Mouse (Mus musculus) limb, embryonic 12.5 days (tissue): ENCODE measurements around the gene Fkbp10. TPM values are rescaled to one million over a fixed set of nuclear protein-coding genes. Genes with fewer than 3 reads are reported as not detected.

Source experiments
- ATAC-seq: fragments of 200-750 bp; cut with Nextera tagmentation; 2 replicates; pipeline ENCODE4 v1.8.0; 2017; ENCODE audit warnings: low read depth, moderate TSS enrichment; ENCODE audit not compliant: insufficient number of reproducible peaks, insufficient read depth, low FRiP score, low TSS enrichment
- H3K27ac ChIP-seq: fragments of 300-500 bp; sonication (generic); 2 replicates; pipeline ENCODE4 v1.5.1; 2016; ENCODE audit warnings: mild to moderate bottlenecking, moderate library complexity
- H3K27me3 ChIP-seq: fragments of 300-500 bp; sonication (generic); 2 replicates; pipeline ENCODE4 v1.6.1; 2016; ENCODE audit warnings: mild to moderate bottlenecking, moderate library complexity
- H3K36me3 ChIP-seq: fragments of 300-500 bp; sonication (generic); 2 replicates; pipeline ENCODE4 v1.6.1; 2016; ENCODE audit warnings: mild to moderate bottlenecking, moderate library complexity
- H3K4me1 ChIP-seq: fragments of 300-500 bp; sonication (generic); replicated peaks from 2 replicates; pipeline ENCODE4 v1.6.1; 2016
- H3K4me2 ChIP-seq: fragments of 300-500 bp; sonication (generic); 2 replicates; pipeline ENCODE4 v1.6.1; 2016; ENCODE audit warnings: mild to moderate bottlenecking, moderate library complexity
- H3K4me3 ChIP-seq: fragments of 300-500 bp; sonication (generic); replicated peaks from 2 replicates; pipeline ENCODE4 v1.5.1; 2016; ENCODE audit warnings: mild to moderate bottlenecking
- H3K9ac ChIP-seq: fragments of 300-500 bp; sonication (generic); replicated peaks from 2 replicates; pipeline ENCODE4 v1.6.1; 2016; ENCODE audit warnings: mild to moderate bottlenecking, moderate library complexity
- H3K9me3 ChIP-seq: fragments of 300-500 bp; sonication (generic); 2 replicates; pipeline ENCODE4 v1.6.1; 2016; ENCODE audit warnings: mild to moderate bottlenecking, moderate library complexity
- WGBS: fragments of 180-500 bp; shearing (Covaris S2); methylation state at CpG from one replicate; pipeline ENCODE4 v1.1.7; 2016; 5-methylcytosine and 5-hydroxymethylcytosine counted together
- polyA plus RNA-seq: library from polyadenylated mRNA; unstranded; fragments of >200 nt; fragmentation: Nextera tagmentation; extraction: Ambion mirVana; gene quantifications from 2 replicates; pipeline ENCODE4 v1.2.1, GENCODE M21; 2016

The Fkbp10 gene
- polyA plus RNA-seq, 1 experiment from 2014 or later = 101 TPM

- H3K4me1 ChIP-seq = peaks cover 28% of the 10 kb centered on the region
- no peak overlapping the region for H3K4me3 ChIP-seq
- 66% methylated on average over 5 of the region's 5 CpGs for WGBS
- peaks cover 7% of the 10 kb centered on the region for H3K27me3 ChIP-seq
- H3K27ac ChIP-seq = no peak overlapping the region
- H3K9ac ChIP-seq = no peak overlapping the region
- no peaks in the 10 kb centered on the region for H3K36me3 ChIP-seq
- H3K4me2 ChIP-seq = no peak overlapping the region
- H3K9me3 ChIP-seq = no peaks in the 10 kb centered on the region
- ATAC-seq = no peak
These were observed 21.0 kb upstream of the Fkbp10 start for GRCm38 (mm10) chr11:100394353-100395074.

DNA sequence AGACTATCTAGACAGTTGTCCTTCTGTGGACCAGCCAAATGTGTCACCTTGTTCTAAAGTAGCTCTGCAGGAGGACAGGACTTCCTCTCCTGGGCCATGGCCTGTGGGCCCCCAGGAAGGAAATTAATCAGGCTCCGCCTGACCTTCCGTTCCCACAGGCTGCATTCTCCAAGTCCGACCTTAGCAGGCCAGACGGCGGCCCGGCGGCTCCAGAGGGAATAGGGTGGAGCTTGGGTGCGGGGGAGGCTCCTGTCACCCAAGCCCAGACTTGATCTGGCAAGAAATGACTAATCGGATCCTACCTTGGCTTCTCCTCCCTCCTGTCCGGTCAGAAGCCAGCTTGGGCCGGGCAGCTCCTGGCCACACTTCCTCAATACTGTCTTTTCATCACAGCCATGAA, 20.3 kb upstream of the Fkbp10 start:
- Histone ChIP-seq H3K4me2 (peak overlapping the region; percentile 79), H3K9ac (0 out of 2 replicates have a peak overlapping the region, but pooled peaks have one; percentile 2), H3K9me3 (no peaks in the 10 kb centered on the region), H3K27ac (no peak overlapping the region), H3K36me3 (no peaks in the 10 kb centered on the region), H3K27me3 (peaks cover 7% of the 10 kb centered on the region), H3K4me3 (no peak overlapping the region), H3K4me1 (peaks cover 28% of the 10 kb centered on the region)
- ATAC-seq = no peak
- 30% methylated on average over 11 of the region's 11 CpGs for WGBS

GRCm38 (mm10) chr11:100395861-100396631, 19.5 kb upstream of the Fkbp10 start:
- WGBS = 42% methylated on average over 17 of the region's 17 CpGs
- Histone ChIP-seq H3K4me1 (peaks cover 28% of the 10 kb centered on the region), H3K9me3 (no peaks in the 10 kb centered on the region), H3K4me3 (peak overlapping the region; percentile 70), H3K27me3 (peaks cover 7% of the 10 kb centered on the region), H3K4me2 (peak overlapping the region; percentile 79), H3K27ac (0 out of 2 replicates have a peak overlapping the region, but pooled peaks have one; percentile 9), H3K9ac (peak overlapping the region; percentile 32; the same call in 1 of the 2 replicates), H3K36me3 (no peaks in the 10 kb centered on the region)
- ATAC-seq = no peak

DNA sequence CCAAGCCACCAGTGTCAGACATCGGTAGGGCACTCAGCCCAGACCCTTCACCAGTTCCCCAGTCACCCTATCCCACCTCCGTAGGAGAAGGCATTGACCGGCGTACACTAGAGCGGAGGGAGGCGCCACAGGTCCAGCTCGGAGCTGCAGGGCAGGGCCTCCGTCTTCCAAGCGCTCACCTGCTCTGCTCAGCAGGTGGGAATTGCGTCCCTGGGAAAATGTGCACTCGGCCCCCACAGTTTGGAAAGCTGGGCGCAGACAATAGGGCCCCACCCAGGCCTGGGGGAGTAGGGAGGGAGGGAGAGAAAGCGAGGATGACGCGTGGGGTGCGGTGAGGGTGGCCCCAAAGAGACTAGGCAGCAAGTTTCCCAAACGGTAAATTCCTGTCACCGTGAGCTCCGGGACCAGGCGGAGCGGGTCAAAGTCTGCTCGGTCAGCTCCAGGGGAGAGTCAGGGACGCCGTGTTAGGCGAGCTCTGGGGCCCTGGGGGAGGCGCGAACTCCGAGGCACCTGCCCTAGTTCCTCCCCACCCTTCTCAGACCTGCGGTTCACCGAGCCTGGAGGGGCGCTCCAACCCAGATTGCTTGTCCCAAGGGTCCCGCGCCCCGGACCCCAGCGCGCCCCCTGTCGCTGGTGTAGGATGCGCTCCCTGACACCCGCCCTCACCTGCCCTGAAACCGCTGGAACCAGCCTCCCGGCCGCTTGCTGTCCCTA, 18.5 kb upstream of the Fkbp10 start:
- Histone ChIP-seq H3K9me3 (no peaks in the 10 kb centered on the region), H3K4me3 (peak overlapping the region; percentile 70), H3K27me3 (peaks cover 7% of the 10 kb centered on the region), H3K36me3 (no peaks in the 10 kb centered on the region), H3K4me1 (peaks cover 25% of the 10 kb centered on the region), H3K9ac (peak overlapping the region; percentile 77), H3K27ac (peak overlapping the region; percentile 80), H3K4me2 (peak overlapping the region; percentile 79)
- 0 out of 2 replicates have a peak, but pooled peaks have one; percentile 28 for ATAC-seq
- 4% methylated on average over 42 of the region's 42 CpGs for WGBS

GRCm38 (mm10) chr11:100397600-100398389, 17.7 kb upstream of the Fkbp10 start, which contains the start of gene Jup:
Gene Jup (minus strand): TSS chr11:100397763.
- Histone ChIP-seq H3K4me1 (peaks cover 29% of the 10 kb centered on the region), H3K9ac (peak within 1 kb of the TSS; percentile 77), H3K36me3 (no peaks in the 10 kb centered on the region), H3K27me3 (peaks cover 7% of the 10 kb centered on the region), H3K4me3 (peak within 1 kb of the TSS; percentile 70), H3K4me2 (peak within 1 kb of the TSS; percentile 79), H3K27ac (peak within 1 kb of the TSS; percentile 80), H3K9me3 (no peaks in the 10 kb centered on the region)
- under 1% methylated on average over 37 of the region's 37 CpGs for WGBS
- ATAC-seq = peak; percentile 95

DNA sequence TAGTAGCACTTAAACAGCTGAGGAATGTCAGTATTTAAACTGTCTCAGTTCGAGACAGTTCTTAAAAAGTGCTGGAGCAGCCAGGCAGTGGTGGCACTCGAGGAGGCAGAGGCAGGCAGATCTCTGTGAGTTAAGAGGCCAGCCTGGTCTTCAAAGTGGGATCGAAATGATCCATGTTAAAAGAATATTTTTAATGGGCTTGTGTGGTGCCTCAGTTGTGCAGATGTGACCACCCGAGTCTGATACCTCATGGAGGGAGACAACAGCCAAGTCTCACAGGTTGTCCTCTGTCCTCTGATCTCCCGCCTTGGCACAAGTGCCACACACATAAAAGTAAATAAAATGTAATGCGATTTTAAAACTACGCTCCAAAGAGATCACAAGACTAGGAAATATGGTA, 17.0 kb upstream of the Fkbp10 start:
- 93% methylated on average over 7 of the region's 7 CpGs for WGBS
- no peak for ATAC-seq
- Histone ChIP-seq H3K4me1 (peaks cover 29% of the 10 kb centered on the region), H3K27ac (no peak overlapping the region), H3K4me3 (no peak overlapping the region), H3K36me3 (no peaks in the 10 kb centered on the region), H3K9ac (no peak overlapping the region), H3K27me3 (peaks cover 7% of the 10 kb centered on the region), H3K4me2 (no peak overlapping the region), H3K9me3 (no peaks in the 10 kb centered on the region)

DNA sequence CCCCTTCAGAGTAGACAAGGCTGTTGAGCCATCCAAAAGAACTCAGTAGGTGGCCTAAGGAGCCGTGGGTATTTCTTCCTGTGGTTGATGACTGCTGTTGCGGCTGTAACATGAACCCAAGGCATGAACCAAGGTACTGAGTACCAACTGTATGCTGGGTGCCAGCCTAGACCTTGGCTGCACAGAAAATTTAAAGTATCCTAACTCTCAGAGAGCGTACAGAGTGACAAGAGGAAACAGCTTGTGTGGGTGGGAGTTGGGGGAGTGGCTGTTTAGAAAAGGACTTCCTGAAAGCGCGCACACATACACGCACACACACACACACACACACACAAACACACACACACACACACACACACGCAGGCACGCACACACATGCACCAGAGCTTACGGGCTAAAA, 16.2 kb upstream of the Fkbp10 start:
- WGBS = 78% methylated on average over 9 of the region's 9 CpGs
- Histone ChIP-seq H3K9ac (no peak overlapping the region), H3K36me3 (no peaks in the 10 kb centered on the region), H3K4me1 (peaks cover 29% of the 10 kb centered on the region), H3K4me3 (no peak overlapping the region), H3K4me2 (no peak overlapping the region), H3K9me3 (no peaks in the 10 kb centered on the region), H3K27me3 (peaks cover 7% of the 10 kb centered on the region), H3K27ac (0 out of 2 replicates have a peak overlapping the region, but pooled peaks have one; percentile 23)
- ATAC-seq = no peak

DNA sequence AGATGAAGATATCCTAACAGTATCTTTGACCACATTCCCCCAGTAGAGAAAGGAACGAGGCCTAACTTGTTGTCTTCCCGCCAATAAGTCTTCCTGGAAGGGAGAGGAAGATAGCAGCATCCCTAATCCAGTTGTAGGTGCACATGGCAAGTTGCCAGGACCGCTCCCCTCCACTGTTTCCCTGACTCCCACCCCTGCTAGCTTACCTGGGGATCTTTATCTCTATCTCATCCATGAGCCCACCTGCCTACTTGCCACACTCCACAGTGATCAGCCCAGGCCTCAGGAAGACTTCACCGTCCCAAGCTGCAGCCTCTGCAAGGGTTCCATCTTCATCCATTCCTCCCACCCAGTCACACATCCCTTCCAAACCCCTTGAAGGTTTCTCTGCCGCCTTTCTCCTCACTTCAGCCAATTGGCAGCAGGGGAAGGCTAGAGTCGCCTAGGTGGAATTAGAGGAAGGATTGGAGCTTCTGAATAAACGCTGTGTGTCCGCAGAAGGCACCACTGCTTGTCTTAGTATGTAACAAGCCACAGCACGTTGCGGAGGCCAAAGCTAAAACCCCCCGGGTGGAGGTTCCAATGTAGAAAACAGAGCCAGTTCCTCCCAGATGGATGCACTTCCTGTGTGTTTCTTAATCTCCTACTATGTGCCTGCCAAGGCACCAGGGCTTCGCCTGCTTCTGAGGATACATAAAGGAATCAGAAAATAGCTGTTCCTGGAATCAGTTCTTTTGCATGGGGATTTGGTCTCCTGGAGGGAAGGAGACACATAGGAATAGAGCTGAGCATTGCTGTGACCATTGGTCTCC, 15.6 kb upstream of the Fkbp10 start:
- ATAC-seq = no peak
- Histone ChIP-seq H3K27ac (no peak overlapping the region), H3K4me3 (no peak overlapping the region), H3K9ac (no peak overlapping the region), H3K9me3 (no peaks in the 10 kb centered on the region), H3K36me3 (no peaks in the 10 kb centered on the region), H3K27me3 (peaks cover 6% of the 10 kb centered on the region), H3K4me1 (peaks cover 29% of the 10 kb centered on the region), H3K4me2 (no peak overlapping the region)
- 79% methylated on average over 12 of the region's 12 CpGs for WGBS

DNA sequence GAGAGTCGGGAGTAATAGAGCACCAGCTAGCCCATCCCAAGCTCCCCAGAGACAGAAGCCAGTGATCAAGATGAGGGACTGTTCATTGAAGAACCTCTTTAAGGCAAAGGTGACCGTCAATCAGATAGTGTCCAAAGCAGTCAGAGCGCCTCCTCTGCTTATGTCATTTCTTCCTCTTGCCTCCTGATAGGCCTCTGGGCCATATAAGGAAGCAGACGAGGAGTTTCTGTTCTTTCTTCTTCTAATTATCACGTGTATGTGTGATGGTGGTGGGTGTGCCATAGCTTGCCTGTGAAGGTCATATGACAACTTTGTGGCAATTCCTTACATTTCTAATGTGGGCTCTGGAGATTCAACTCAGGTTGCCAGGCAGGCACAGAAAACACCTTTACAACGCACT, 14.7 kb upstream of the Fkbp10 start:
- H3K4me2 ChIP-seq = no peak overlapping the region
- no peak overlapping the region for H3K9ac ChIP-seq
- H3K4me3 ChIP-seq = no peak overlapping the region
- peaks cover 4% of the 10 kb centered on the region for H3K27me3 ChIP-seq
- 76% methylated on average over 6 of the region's 6 CpGs for WGBS
- H3K4me1 ChIP-seq = peaks cover 19% of the 10 kb centered on the region
- no peak for ATAC-seq
- H3K9me3 ChIP-seq = no peaks in the 10 kb centered on the region
- no peaks in the 10 kb centered on the region for H3K36me3 ChIP-seq
- no peak overlapping the region for H3K27ac ChIP-seq

DNA sequence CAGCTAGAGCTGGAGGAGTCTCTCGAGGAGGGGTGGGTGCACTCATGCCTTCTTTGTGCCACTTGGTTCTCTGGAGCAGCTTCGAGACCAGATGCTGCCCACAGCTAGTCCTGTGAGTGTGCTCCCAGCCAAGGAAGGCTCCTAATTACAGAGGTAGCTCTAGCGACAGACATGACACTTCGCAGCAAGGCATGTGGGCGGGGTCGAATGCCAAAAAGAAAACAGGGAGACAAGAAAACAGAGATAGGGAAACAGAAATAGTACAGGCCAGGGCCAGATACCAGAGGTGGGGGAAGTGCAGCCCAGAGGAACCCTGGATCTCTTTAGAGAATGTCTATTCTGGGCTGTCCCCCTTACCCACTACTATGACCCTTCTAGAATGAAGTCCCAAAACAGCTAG, 13.3 kb upstream of the Fkbp10 start:
- WGBS = 26% methylated on average over 6 of the region's 6 CpGs
- no peak overlapping the region for H3K4me2 ChIP-seq
- H3K36me3 ChIP-seq = peaks cover 6% of the 10 kb centered on the region; the same call in 1 of the 2 replicates
- H3K27me3 ChIP-seq = no peaks in the 10 kb centered on the region
- no peak overlapping the region for H3K27ac ChIP-seq
- 0 out of 2 replicates have a peak, but pooled peaks cover 6% of the 10 kb centered on the region for H3K4me1 ChIP-seq
- H3K4me3 ChIP-seq = no peak overlapping the region
- no peak for ATAC-seq
- H3K9me3 ChIP-seq = no peaks in the 10 kb centered on the region
- H3K9ac ChIP-seq = no peak overlapping the region
